Mouse (Mus musculus): ENCODE results near the gene Phf21b.

DNA sequence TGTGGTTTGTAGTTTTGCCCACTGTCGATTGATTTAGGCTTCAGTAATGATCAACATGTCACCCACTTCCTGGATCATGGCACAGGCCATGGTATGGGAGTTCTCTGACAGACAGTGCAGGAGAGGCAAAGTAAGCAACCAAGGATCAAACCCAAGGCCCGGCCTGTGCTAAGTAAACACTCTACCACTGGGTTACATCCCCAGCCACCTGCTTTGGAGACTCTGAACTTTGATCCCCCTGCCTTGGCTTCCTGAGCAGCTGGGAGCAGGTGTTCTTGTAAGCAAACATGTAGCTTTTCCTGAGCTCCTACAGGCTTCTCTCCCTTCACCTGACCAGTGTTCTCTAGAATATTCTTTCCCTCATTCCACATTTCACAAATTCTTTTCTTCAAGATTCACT, 1.8 kb upstream of the Phf21b start:
- TF ChIP-seq POLR2A (IDR thresholded peaks at IDR 0.05; ENCODE audit: control insufficient read depth, low read depth, low read length) (no peak), CTCF (IDR thresholded peaks at IDR 0.05; ENCODE audit: control insufficient read depth, insufficient read depth, insufficient replicate concordance, low read depth, low read length) (no peak)

All from testis, adult 2 months (tissue).